Mouse (Mus musculus): ENCODE results near the gene Fastkd5. TPM values are rescaled to one million over a fixed set of nuclear protein-coding genes. Genes with fewer than 3 reads are reported as not detected.
"Not testable (repeated sequence)": the region's sequence is repeated elsewhere in the genome, so short reads cannot be mapped to it uniquely, and the experiment has no call there.

Fastkd5 gene
- polyA plus RNA-seq, 1 experiment from 2014 or later, result 19.3 TPM

- 84% methylated on average over 6 of the region's 6 CpGs for WGBS
- H3K4me1 ChIP-seq, result peaks cover 8% of the 10 kb centered on the region; the same call in 1 of the 2 replicates
- H3K36me3 ChIP-seq (replicated peaks), result peaks cover 11% of the 10 kb centered on the region
- peaks cover 36% of the 10 kb centered on the region for H3K27me3 ChIP-seq
- H3K9me3 ChIP-seq, result no peaks in the 10 kb centered on the region
- no peak overlapping the region for H3K9ac ChIP-seq
- no peak overlapping the region for H3K27ac ChIP-seq
- H3K4me2 ChIP-seq, result no peak overlapping the region
- no peak for ATAC-seq (ENCODE audit: low FRiP score)
- no peak overlapping the region for H3K4me3 ChIP-seq (replicated peaks)
Observed at GRCm38 (mm10) chr2:130586016-130586415, 43.8 kb downstream of the Fastkd5 start.

- no peak for ATAC-seq (ENCODE audit: low FRiP score)
- H3K27me3 ChIP-seq, result peaks cover 56% of the 10 kb centered on the region
- no peak overlapping the region for H3K4me2 ChIP-seq
- 79% methylated on average over 10 of the region's 10 CpGs for WGBS
- H3K27ac ChIP-seq, result no peak overlapping the region
- no peak overlapping the region for H3K4me3 ChIP-seq (replicated peaks)
- no peak overlapping the region for H3K9ac ChIP-seq
- peaks cover 17% of the 10 kb centered on the region for H3K4me1 ChIP-seq
- no peaks in the 10 kb centered on the region for H3K36me3 ChIP-seq (replicated peaks)
- no peaks in the 10 kb centered on the region for H3K9me3 ChIP-seq
Observed at GRCm38 (mm10) chr2:130583902-130584560, 45.8 kb downstream of the Fastkd5 start.

GRCm38 (mm10) chr2:130582552-130582951 lies 47.3 kb downstream of the Fastkd5 start, which contains the start of gene Avp:
TSS of gene Avp (minus strand) at chr2:130582554.
- H3K4me2 ChIP-seq, result peak within 1 kb of the TSS; percentile 48; the same call in 1 of the 2 replicates
- WGBS, result 31% methylated on average over 10 of the region's 10 CpGs
- peaks cover 71% of the 10 kb centered on the region for H3K27me3 ChIP-seq
- peaks cover 20% of the 10 kb centered on the region for H3K4me1 ChIP-seq
- H3K27ac ChIP-seq, result no peak within 1 kb of the TSS
- H3K9ac ChIP-seq, result no peak within 1 kb of the TSS
- ATAC-seq (ENCODE audit: low FRiP score), result no peak
- H3K4me3 ChIP-seq (replicated peaks), result no peak within 1 kb of the TSS
- no peaks in the 10 kb centered on the region for H3K36me3 ChIP-seq (replicated peaks)
- no peaks in the 10 kb centered on the region for H3K9me3 ChIP-seq

GRCm38 (mm10) chr2:130581201-130581600 lies 48.6 kb downstream of the Fastkd5 start:
- H3K27me3 ChIP-seq, result peaks cover 84% of the 10 kb centered on the region
- H3K4me3 ChIP-seq (replicated peaks), result peak overlapping the region; percentile 34
- no peak overlapping the region for H3K27ac ChIP-seq
- no peaks in the 10 kb centered on the region for H3K36me3 ChIP-seq (replicated peaks)
- H3K4me2 ChIP-seq, result peak overlapping the region; percentile 48
- ATAC-seq (ENCODE audit: low FRiP score), result no peak
- under 1% methylated on average over 16 of the region's 16 CpGs for WGBS
- no peak overlapping the region for H3K9ac ChIP-seq
- peaks cover 28% of the 10 kb centered on the region for H3K4me1 ChIP-seq
- H3K9me3 ChIP-seq, result no peaks in the 10 kb centered on the region

- peaks cover 99% of the 10 kb centered on the region for H3K27me3 ChIP-seq
- 11% methylated on average over 8 of the region's 8 CpGs for WGBS
- H3K9me3 ChIP-seq, result no peaks in the 10 kb centered on the region
- no peak overlapping the region for H3K9ac ChIP-seq
- H3K36me3 ChIP-seq (replicated peaks), result no peaks in the 10 kb centered on the region
- ATAC-seq (ENCODE audit: low FRiP score), result no peak
- H3K27ac ChIP-seq, result no peak overlapping the region
- H3K4me2 ChIP-seq, result no peak overlapping the region
- H3K4me1 ChIP-seq, result peaks cover 29% of the 10 kb centered on the region
- no peak overlapping the region for H3K4me3 ChIP-seq (replicated peaks)
Observed at GRCm38 (mm10) chr2:130579791-130580190, 50.0 kb downstream of the Fastkd5 start.

- 4% methylated on average over 11 of the region's 11 CpGs for WGBS
- H3K4me1 ChIP-seq, result peaks cover 29% of the 10 kb centered on the region
Observed at GRCm38 (mm10) chr2:130578148-130578547, 51.7 kb downstream of the Fastkd5 start.

GRCm38 (mm10) chr2:130577632-130578031 lies 52.2 kb downstream of the Fastkd5 start:
- no peak overlapping the region for H3K9ac ChIP-seq
- 4% methylated on average over 12 of the region's 12 CpGs for WGBS
- peak overlapping the region; percentile 50; the same call in 1 of the 2 replicates for H3K4me2 ChIP-seq
- no peaks in the 10 kb centered on the region for H3K9me3 ChIP-seq
- 0 out of 2 replicates have a peak overlapping the region, but pooled peaks have one; percentile 16 for H3K4me3 ChIP-seq (replicated peaks)
- H3K4me1 ChIP-seq, result peaks cover 29% of the 10 kb centered on the region
- H3K27ac ChIP-seq, result no peak overlapping the region
- 0 out of 2 replicates have a peak, but pooled peaks have one; percentile 28 for ATAC-seq (ENCODE audit: low FRiP score)
- peaks cover 88% of the 10 kb centered on the region for H3K27me3 ChIP-seq
- no peaks in the 10 kb centered on the region for H3K36me3 ChIP-seq (replicated peaks)

More at GRCm38 (mm10) chr2:130578148-130578547, 51.7 kb downstream of the Fastkd5 start:
- H3K36me3 ChIP-seq (replicated peaks), result no peaks in the 10 kb centered on the region
- peaks cover 93% of the 10 kb centered on the region for H3K27me3 ChIP-seq
- H3K4me3 ChIP-seq (replicated peaks), result no peak overlapping the region
- H3K27ac ChIP-seq, result no peak overlapping the region
- no peaks in the 10 kb centered on the region for H3K9me3 ChIP-seq
- no peak overlapping the region for H3K9ac ChIP-seq
- ATAC-seq (ENCODE audit: low FRiP score), result no peak
- no peak overlapping the region for H3K4me2 ChIP-seq

- no peaks in the 10 kb centered on the region for H3K36me3 ChIP-seq (replicated peaks)
- no peaks in the 10 kb centered on the region for H3K9me3 ChIP-seq
- H3K27me3 ChIP-seq, result peaks cover 82% of the 10 kb centered on the region
- peak overlapping the region; percentile 50; the same call in 1 of the 2 replicates for H3K4me2 ChIP-seq
- H3K9ac ChIP-seq, result no peak overlapping the region
- 0 out of 2 replicates have a peak overlapping the region, but pooled peaks have one; percentile 8 for H3K4me3 ChIP-seq (replicated peaks)
- H3K27ac ChIP-seq, result no peak overlapping the region
- H3K4me1 ChIP-seq, result peaks cover 29% of the 10 kb centered on the region
- 5% methylated on average over 9 of the region's 9 CpGs for WGBS
- ATAC-seq (ENCODE audit: low FRiP score), result no peak
Observed at GRCm38 (mm10) chr2:130577021-130577420, 52.8 kb downstream of the Fastkd5 start.

- H3K27ac ChIP-seq; ATAC-seq (ENCODE audit: low FRiP score); H3K36me3 ChIP-seq (replicated peaks); H3K9me3 ChIP-seq: not testable (repeated sequence)
- Histone ChIP-seq H3K4me2 (peak overlapping the region; percentile 50), H3K27me3 (peaks cover 77% of the 10 kb centered on the region), H3K4me3 (replicated peaks) (peak overlapping the region; percentile 30), H3K9ac (0 out of 2 replicates have a peak overlapping the region, but pooled peaks have one; percentile 21), H3K4me1 (peaks cover 29% of the 10 kb centered on the region)
- WGBS, result 1% methylated on average over 32 of the region's 32 CpGs
Observed at GRCm38 (mm10) chr2:130576564-130576963, 53.3 kb downstream of the Fastkd5 start.

GRCm38 (mm10) chr2:130575873-130576272 lies 54.0 kb downstream of the Fastkd5 start, which contains the start of gene Oxt:
TSS of gene Oxt (plus strand) at chr2:130576173.
- H3K4me3 ChIP-seq (replicated peaks), result peak within 1 kb of the TSS; percentile 30
- H3K9ac ChIP-seq, result 0 out of 2 replicates have a peak within 1 kb of the TSS, but pooled peaks have one; percentile 21
- H3K9me3 ChIP-seq, result no peaks in the 10 kb centered on the region
- 0 out of 2 replicates have a peak, but pooled peaks have one; percentile 36 for ATAC-seq (ENCODE audit: low FRiP score)
- no peaks in the 10 kb centered on the region for H3K36me3 ChIP-seq (replicated peaks)
- WGBS, result 40% methylated on average over 9 of the region's 9 CpGs
- peaks cover 70% of the 10 kb centered on the region for H3K27me3 ChIP-seq
- H3K4me1 ChIP-seq, result peaks cover 26% of the 10 kb centered on the region
- peak within 1 kb of the TSS; percentile 50 for H3K4me2 ChIP-seq
- H3K27ac ChIP-seq, result no peak within 1 kb of the TSS

- Histone ChIP-seq H3K4me2 (no peak overlapping the region), H3K27ac (no peak overlapping the region), H3K36me3 (replicated peaks) (no peaks in the 10 kb centered on the region), H3K9me3 (no peaks in the 10 kb centered on the region), H3K4me1 (peaks cover 16% of the 10 kb centered on the region), H3K27me3 (peaks cover 61% of the 10 kb centered on the region), H3K9ac (no peak overlapping the region), H3K4me3 (replicated peaks) (no peak overlapping the region)
- WGBS, result 76% methylated on average over 5 of the region's 5 CpGs
- no peak for ATAC-seq (ENCODE audit: low FRiP score)
Observed at GRCm38 (mm10) chr2:130574960-130575359, 54.9 kb downstream of the Fastkd5 start.

- H3K4me1 ChIP-seq, result peaks cover 3% of the 10 kb centered on the region
- no peak overlapping the region for H3K27ac ChIP-seq
- H3K27me3 ChIP-seq, result peaks cover 11% of the 10 kb centered on the region
- H3K9ac ChIP-seq, result no peak overlapping the region
- H3K4me3 ChIP-seq (replicated peaks), result no peak overlapping the region
- peaks cover 18% of the 10 kb centered on the region for H3K36me3 ChIP-seq (replicated peaks)
- H3K9me3 ChIP-seq, result no peaks in the 10 kb centered on the region
- no peak overlapping the region for H3K4me2 ChIP-seq
- no peak for ATAC-seq (ENCODE audit: low FRiP score)
Observed at GRCm38 (mm10) chr2:130569926-130570325, 59.9 kb downstream of the Fastkd5 start.

Data from forebrain, embryonic 12.5 days (tissue).